Mouse (Mus musculus) B cell, adult 67 days (primary cell): Measurements from ENCODE around the gene Tro. TPM values are rescaled to one million over a fixed set of nuclear protein-coding genes. Genes with fewer than 3 reads are reported as not detected.

Experiments used
- total RNA-seq, 2 experiments: library from RNA; stranded (reverse); gene quantifications; 4 replicates each; pipeline ENCODE4 v1.2.4; 2023

Tro gene
- total RNA-seq: not detected

GRCm38 (mm10) chrX:150656908-150657796 is at the start of gene Tro:
Tro (minus strand) TSS chrX:150657583.

Other genes starting within 250 kb of the Tro start
- 10 to 100 TPM; 17.9 to 22.4 TPM for gene Tmem29, start 198.4 kb downstream of the Tro start, total RNA-seq
- 1 to 10 TPM; 1.5 to 5.8 TPM for gene Alas2, start 110.2 kb downstream of the Tro start, total RNA-seq
- gene Pfkfb1, start 69.4 kb downstream of the Tro start, total RNA-seq: 1 to 10 TPM; 7.0 to 8.2 TPM
- gene Apex2, start 67.7 kb downstream of the Tro start, total RNA-seq: 10 to 100 TPM; 15.0 to 20.9 TPM
- 1 to 10 TPM; 1.1 to 1.4 TPM for gene Maged2, start 156.8 kb upstream of the Tro start, total RNA-seq